Mouse (Mus musculus): ENCODE measurements at regions not wholly inside any gene's neighbourhood (a gene's known extent, or its start where the extent isn't known, plus 50 kb on each side); places are given as distances from the start of the nearest gene placed in this dataset.

DNA sequence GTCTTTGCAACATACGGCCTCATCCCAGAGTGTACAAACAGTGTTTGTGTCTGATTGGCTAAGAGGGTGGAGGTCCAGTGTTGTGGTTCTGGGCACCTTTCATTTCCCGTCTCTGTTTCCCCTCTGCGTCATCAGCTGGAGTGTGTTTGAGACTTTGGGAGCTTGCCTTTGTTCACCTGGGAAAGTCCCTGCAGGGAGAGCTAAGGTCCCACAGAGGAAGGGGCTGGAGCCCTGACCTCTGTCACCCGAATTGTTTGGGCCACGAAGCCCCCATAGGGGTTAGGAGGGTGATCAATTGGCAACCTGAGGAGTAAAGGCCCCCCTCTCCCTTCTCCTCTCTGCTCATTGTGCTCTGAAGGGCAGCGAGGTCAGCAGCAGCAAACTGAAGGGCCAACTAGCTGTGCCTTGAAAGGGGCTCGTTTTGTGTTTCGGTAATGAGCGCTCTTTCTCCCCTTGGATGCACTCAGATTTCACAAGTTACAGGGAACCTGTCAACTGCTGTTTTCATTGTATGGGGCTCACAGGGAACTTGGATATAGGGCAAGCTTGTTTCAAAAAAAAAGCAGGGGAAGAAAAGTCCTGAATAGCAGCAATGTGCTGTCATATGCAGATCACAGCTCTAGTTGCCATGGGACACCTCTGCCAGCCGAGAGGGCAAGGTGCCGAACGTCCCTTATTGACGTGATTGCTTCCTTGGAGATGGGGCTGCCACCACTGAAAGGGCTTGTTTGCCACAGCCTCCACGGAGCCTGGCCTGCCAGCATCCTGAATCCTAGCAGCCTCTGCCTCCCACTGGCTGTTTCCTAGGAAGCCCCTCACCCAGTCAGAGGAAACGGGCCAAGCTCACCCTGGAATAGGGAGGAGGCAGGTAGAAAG lies 201.7 kb downstream of the Zfp36l1 start:
- no peak for TF ChIP-seq CHD2 (IDR thresholded peaks at IDR 0.05; ENCODE audit: low read depth, low read length)
- no peak for TF ChIP-seq HCFC1 (IDR thresholded peaks at IDR 0.05; ENCODE audit: borderline replicate concordance, insufficient read depth, low read length)
- TF ChIP-seq ZC3H11A (IDR thresholded peaks at IDR 0.05; ENCODE audit: borderline replicate concordance, low read depth, low read length) = no peak
- TF ChIP-seq ZNF384 (IDR thresholded peaks at IDR 0.05; ENCODE audit: low read depth, low read length) = no peak

Measured in ES-E14 (cell line).